Mouse (Mus musculus) MEL (cell line): ENCODE data around the gene Gm14418. TPM values are rescaled to one million over a fixed set of nuclear protein-coding genes. Genes with fewer than 3 reads are reported as not detected.
"Not testable (repeated sequence)": the region's sequence is repeated elsewhere in the genome, so short reads cannot be mapped to it uniquely, and the experiment has no call there.

Experiments used
- DNase-seq: peaks from one replicate; pipeline ENCODE4 v3.0.0; 2011; ENCODE audit warnings: low read depth, low spot score
- H3K27ac ChIP-seq: 2 replicates; pipeline ENCODE4 v1.5.1; 2012; ENCODE audit warnings: low read depth, mild to moderate bottlenecking, control low read depth, low read length, moderate library complexity; ENCODE audit not compliant: control insufficient read depth
- H3K27me3 ChIP-seq, 2 experiments: fragments of 150-350 bp in 1 of 2; sonication (generic) in 1 of 2; 2 replicates each; pipeline ENCODE4 v1.6.1; 2012; ENCODE audit warnings: low read length in 2 of 2, mild to moderate bottlenecking in 2 of 2, improper control_type of control experiment in 1 of 2, moderate library complexity in 1 of 2; ENCODE audit not compliant: insufficient read depth in 2 of 2, control insufficient read depth in 1 of 2
- H3K36me3 ChIP-seq, 2 experiments: 2 replicates each; pipeline ENCODE4 v1.6.1; 2012 to 2014; ENCODE audit warnings: low read length in 2 of 2, improper control_type of control experiment in 1 of 2, inconsistent platforms in 1 of 2, mild to moderate bottlenecking in 1 of 2; ENCODE audit not compliant: insufficient read depth in 2 of 2, control insufficient read depth in 1 of 2
- H3K4me1 ChIP-seq, 2 experiments: fragments of 150-350 bp in 1 of 2; sonication (generic) in 1 of 2; 2 replicates each; pipeline ENCODE4 v1.6.1; 2012; ENCODE audit warnings: low read length in 2 of 2, improper control_type of control experiment in 1 of 2, mild to moderate bottlenecking in 1 of 2; ENCODE audit not compliant: insufficient read depth in 2 of 2, control insufficient read depth in 1 of 2
- H3K4me3 ChIP-seq, 2 experiments: fragments of 150-350 bp in 1 of 2; sonication (generic) in 1 of 2; 2 replicates each; pipeline ENCODE4 v1.5.1; 2012; ENCODE audit warnings: low read depth in 2 of 2, low read length in 2 of 2, mild to moderate bottlenecking in 2 of 2, moderate library complexity in 2 of 2, control low read depth in 1 of 2, improper control_type of control experiment in 1 of 2; ENCODE audit not compliant: control insufficient read depth in 1 of 2, insufficient read depth in 1 of 2
- H3K79me2 ChIP-seq: 2 replicates; pipeline ENCODE4 v1.6.1; 2012; ENCODE audit warnings: mild to moderate bottlenecking, low read length, moderate library complexity; ENCODE audit not compliant: control insufficient read depth, poor library complexity, insufficient read depth
- H3K9ac ChIP-seq: 2 replicates; pipeline ENCODE4 v1.6.1; 2012; ENCODE audit warnings: low read depth, mild to moderate bottlenecking, control low read depth, low read length, moderate library complexity; ENCODE audit not compliant: control insufficient read depth, poor library complexity, severe bottlenecking
- H3K9me3 ChIP-seq: fragments of 150-350 bp; sonication (generic); replicated peaks from 2 replicates; pipeline ENCODE4 v1.6.1; 2012; ENCODE audit warnings: mild to moderate bottlenecking, low read length, improper control_type of control experiment, moderate library complexity; ENCODE audit not compliant: insufficient read depth
- polyA plus RNA-seq, 2 experiments: library from polyadenylated mRNA; stranded (reverse) in 1 of 2; unstranded in 1 of 2; fragments of >175 nt in 1 of 2; fragments of >200 nt in 1 of 2; gene quantifications; 2 replicates each; pipeline versions ENCODE4 v1.2.1 to v1.2.4; 2012; ENCODE audit warnings: low replicate concordance in 2 of 2, low read depth in 1 of 2; ENCODE audit not compliant: insufficient read length in 2 of 2, insufficient read depth in 1 of 2, missing spikeins in 1 of 2
- total RNA-seq: library from RNA; depleted of rRNA; stranded (reverse); fragments of 300-350 nt; gene quantifications from 2 replicates; pipeline ENCODE4 v1.2.3, GENCODE M21; 2012; rRNA removed

Gene Gm14418
- 0.13 and 0.39 TPM in 2 replicates for total RNA-seq
- polyA plus RNA-seq: under 1 TPM in 1 of 2 experiments, not detected in 1; 0.14 TPM

- not testable (repeated sequence) for H3K4me3 ChIP-seq, H3K79me2 ChIP-seq, H3K4me1 ChIP-seq, H3K27ac ChIP-seq, H3K9me3 ChIP-seq, DNase-seq, H3K27me3 ChIP-seq, H3K9ac ChIP-seq, H3K36me3 ChIP-seq
Measured at GRCm38 (mm10) chr2:177398096-177398495, at the start of gene Gm14418. Gene Gm14418 (minus strand): TSS chr2:177398320.

Other genes starting within 250 kb of the Gm14418 start
- gene Gm14410, start 191.9 kb downstream of the Gm14418 start, total RNA-seq: 14.0 and 15.9 TPM in 2 replicates
- 1,000 to 10,000 TPM in 1 of 2 experiments, 10 to 100 TPM in 1; 11.3 to 1,318 TPM for gene Gm14410, start 191.9 kb downstream of the Gm14418 start, polyA plus RNA-seq
- 6.2 and 7.2 TPM in 2 replicates for gene Gm14409, start 131.3 kb downstream of the Gm14418 start, total RNA-seq
- 100 to 1,000 TPM in 1 of 2 experiments, 1 to 10 TPM in 1; 1.5 to 829 TPM for gene Gm14409, start 131.3 kb downstream of the Gm14418 start, polyA plus RNA-seq
- 1.2 and 1.6 TPM in 2 replicates for gene Gm14412, start 74.0 kb downstream of the Gm14418 start, total RNA-seq
- 1,000 to 10,000 TPM in 1 of 2 experiments, 1 to 10 TPM in 1; 1.8 to 1,608 TPM for gene Gm14412, start 74.0 kb downstream of the Gm14418 start, polyA plus RNA-seq
- gene Zfp970, start 66.4 kb upstream of the Gm14418 start, total RNA-seq: 12.1 and 15.3 TPM in 2 replicates
- 1,000 to 10,000 TPM in 1 of 2 experiments, 10 to 100 TPM in 1; 28.7 to 1,806 TPM for gene Zfp970, start 66.4 kb upstream of the Gm14418 start, polyA plus RNA-seq
- 5.4 TPM in 2 replicates for gene Gm14403, start 99.9 kb upstream of the Gm14418 start, total RNA-seq
- 100 to 1,000 TPM in 1 of 2 experiments, 1 to 10 TPM in 1; 1.8 to 640 TPM for gene Gm14403, start 99.9 kb upstream of the Gm14418 start, polyA plus RNA-seq
- gene Gm14406, start 179.9 kb upstream of the Gm14418 start, total RNA-seq: 0.89 and 0.92 TPM in 2 replicates
- not detected for gene Gm14406, start 179.9 kb upstream of the Gm14418 start, polyA plus RNA-seq